Mouse (Mus musculus): Measurements from ENCODE around the gene Rtkn2.

Rtkn2 gene

DNA sequence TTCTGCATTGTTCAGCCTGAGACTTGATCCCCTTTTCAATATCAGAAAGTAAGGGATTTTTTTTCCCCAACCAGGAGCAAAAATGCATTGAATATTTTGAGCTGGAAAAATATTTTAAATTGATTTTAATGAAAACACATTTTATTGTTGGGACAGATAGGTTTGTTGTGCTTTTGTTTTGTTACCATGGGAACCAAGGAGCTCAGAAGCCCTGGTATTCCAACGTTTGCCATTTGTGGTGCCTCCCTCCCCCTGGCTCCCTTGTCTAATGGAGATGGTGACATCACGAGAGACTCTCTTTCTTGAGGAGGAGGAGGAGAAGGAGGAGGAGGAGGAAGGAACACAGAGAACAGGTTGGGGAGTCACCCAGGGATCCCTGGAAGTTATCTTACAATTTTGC lies 125.1 kb downstream of the Rtkn2 start:
- no peak for DNase-seq (ENCODE audit: low read depth, low spot score)

DNA sequence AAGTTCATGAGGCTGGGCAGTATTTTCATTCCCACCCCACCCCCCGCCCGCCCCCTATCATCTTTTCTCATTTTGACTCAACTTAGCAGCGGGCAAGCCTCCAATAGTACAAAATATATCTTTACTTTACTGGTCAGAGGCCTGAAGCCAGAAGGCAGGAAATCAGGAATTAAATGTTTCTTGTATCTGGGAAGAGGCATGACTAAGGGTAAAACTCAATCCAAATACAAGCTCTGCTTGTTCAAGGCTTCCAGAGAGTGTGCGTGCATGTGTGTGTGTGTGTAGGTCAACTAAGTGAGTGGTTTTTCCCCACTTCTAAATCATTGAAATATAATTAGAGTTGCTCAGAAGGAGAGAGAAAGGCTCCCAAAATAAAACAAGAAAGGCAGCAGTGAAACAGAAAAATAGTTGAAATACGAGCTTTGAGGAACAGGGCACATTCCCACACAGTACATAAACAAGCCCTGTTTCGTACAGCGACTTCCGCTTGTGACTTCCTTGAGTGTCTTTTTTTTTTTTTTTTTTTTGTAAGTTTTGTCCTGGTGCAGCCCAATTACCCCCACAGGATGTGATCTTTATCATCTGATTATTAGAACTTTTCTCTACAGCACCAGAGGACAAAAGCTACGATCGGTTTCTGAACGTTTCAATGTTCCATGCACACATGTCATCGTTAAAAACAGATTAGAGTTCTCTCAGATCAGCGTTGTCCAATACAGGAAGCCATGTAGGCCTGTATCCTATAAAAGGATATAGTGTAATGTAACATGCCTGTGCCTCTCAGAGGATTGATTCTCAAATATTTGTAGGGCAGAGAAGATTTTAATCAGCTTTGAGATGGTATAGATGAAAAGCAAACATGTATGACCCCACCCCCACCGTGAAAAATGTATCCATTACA lies 125.8 kb downstream of the Rtkn2 start:
- DNase-seq (ENCODE audit: low read depth, low spot score): no peak

DNA sequence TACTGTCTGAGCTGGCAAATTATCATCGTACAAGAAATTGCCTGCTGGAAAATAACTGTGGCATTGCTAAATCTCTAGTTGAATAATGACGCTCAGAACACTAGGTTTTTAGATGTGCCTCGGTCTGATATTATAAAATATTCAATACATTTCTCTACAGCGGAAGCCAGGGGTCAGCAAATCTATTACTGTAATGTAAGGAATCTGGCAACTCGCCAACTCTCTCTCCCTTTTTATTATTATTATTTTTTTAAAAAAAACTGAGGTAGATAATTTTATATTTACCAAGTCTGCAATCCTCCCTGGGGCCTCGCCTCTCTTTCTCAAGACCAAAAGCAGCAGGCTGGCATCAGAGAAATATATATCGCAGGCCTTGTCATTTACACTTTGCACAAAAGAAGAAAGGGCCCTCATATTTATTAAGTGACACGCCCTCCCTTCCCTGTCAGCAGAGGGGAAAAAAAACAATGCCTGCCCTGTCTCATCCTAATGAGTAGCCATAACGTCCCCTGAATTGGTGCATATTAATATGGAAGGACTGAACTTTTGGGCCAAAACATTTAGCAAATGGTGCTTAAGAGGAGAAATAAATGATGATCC lies 127.1 kb downstream of the Rtkn2 start:
- no peak for DNase-seq (ENCODE audit: low read depth, low spot score)

DNA sequence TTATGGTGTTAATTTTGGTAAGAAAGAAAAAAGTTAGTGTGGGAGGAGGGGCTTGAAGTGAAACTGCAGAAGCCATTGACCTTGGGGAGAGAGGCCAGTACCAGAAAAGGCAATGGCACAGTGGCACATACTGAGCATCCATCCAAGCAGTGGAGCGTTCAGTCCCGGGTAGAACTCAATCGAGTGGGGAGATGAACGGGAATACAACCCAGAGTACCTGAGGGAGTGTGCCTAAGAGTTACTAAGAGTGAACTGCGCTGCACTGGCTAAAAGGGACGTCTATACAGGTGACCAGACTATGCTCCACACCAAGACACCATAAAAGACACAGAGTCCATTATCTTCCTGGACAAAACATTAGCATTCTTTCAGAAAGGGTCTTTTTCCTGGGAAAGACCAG lies 128.3 kb downstream of the Rtkn2 start:
- no peak for DNase-seq (ENCODE audit: low read depth, low spot score)
